Comparison of ENCODE assay signal across 8 mouse cellular contexts in genomic region chr3:84814157-84814761, GRCm38 (mm10). TPM values are rescaled to one million over a fixed set of nuclear protein-coding genes. Genes with fewer than 3 reads are reported as not detected.
DNase-seq lines count a peak whose midpoint lies in the region; ATAC-seq lines count a peak whose summit lies in the region.

No protein-coding gene starts in this region.

- H3K9ac ChIP-seq in kidney, embryonic 15.5 days, result peak overlapping the region; percentile 76

- no peaks in the 10 kb centered on the region for H3K27me3 ChIP-seq in heart, embryonic 10.5 days (ENCODE audit: insufficient read depth, poor library complexity, severe bottlenecking)
- no peaks in the 10 kb centered on the region for H3K27me3 ChIP-seq in kidney, embryonic 15.5 days

- H3K4me3 ChIP-seq in heart, embryonic 10.5 days, result peak overlapping the region; percentile 97
- peak overlapping the region; percentile 70 for H3K4me3 ChIP-seq in kidney, embryonic 15.5 days (replicated peaks)

- H3K4me1 ChIP-seq in heart, embryonic 10.5 days, result peaks cover 24% of the 10 kb centered on the region
- peaks cover 25% of the 10 kb centered on the region for H3K4me1 ChIP-seq in kidney, embryonic 15.5 days

- H3K4me2 ChIP-seq in kidney, embryonic 15.5 days, result peak overlapping the region; percentile 98

- peaks cover 3% of the 10 kb centered on the region; the same call in 1 of the 2 replicates for H3K36me3 ChIP-seq in heart, embryonic 10.5 days
- H3K36me3 ChIP-seq in kidney, embryonic 15.5 days, result no peaks in the 10 kb centered on the region; the same call in 1 of the 2 replicates

- peak; percentile 100 for DNase-seq in B cell, adult 2 months
- DNase-seq in brain, adult 2 months (ENCODE audit: low read depth, low spot score), result peak; percentile 100
- DNase-seq in heart, embryonic 10.5 days (ENCODE audit: low spot score), result peak; percentile 99
- peak; percentile 99 for DNase-seq in liver
- DNase-seq in spleen, postnatal 4 days (ENCODE audit: low spot score in 2 of 2), result peak; percentile 99 to 100

- H3K9me3 ChIP-seq in heart, embryonic 10.5 days, result no peaks in the 10 kb centered on the region
- H3K9me3 ChIP-seq in kidney, embryonic 15.5 days (replicated peaks), result no peaks in the 10 kb centered on the region

- 0% methylated on average over 56 of the region's 60 CpGs for WGBS in heart, embryonic 10.5 days
- WGBS in kidney, embryonic 15.5 days, result under 1% methylated on average over 27 of the region's 60 CpGs

- peak; percentile 91 for ATAC-seq in erythroblast, adult 5-6 weeks (replicated peaks; ENCODE audit: low FRiP score, poor library complexity, severe bottlenecking)
- peak; percentile 98 for ATAC-seq in kidney, embryonic 15.5 days (replicated peaks; ENCODE audit: low FRiP score)
- ATAC-seq in monocyte, adult 5-6 weeks (replicated peaks; ENCODE audit: insufficient number of reproducible peaks, low FRiP score, low TSS enrichment, poor library complexity, severe bottlenecking), result peak; percentile 97

- H3K27ac ChIP-seq in heart, embryonic 10.5 days, result peak overlapping the region; percentile 94
- peak overlapping the region; percentile 96 for H3K27ac ChIP-seq in kidney, embryonic 15.5 days

RNA-seq across cellular contexts. Expression of gene Fbxw7, which starts 0.8 kb away (rescaled TPM):
- total RNA-seq in erythroblast, adult 5-6 weeks (2015; ENCODE audit: low replicate concordance), result 0.77 and 4.8 TPM in 2 replicates
- total RNA-seq in erythroblast, adult 5-6 weeks (2017; ENCODE audit: low replicate concordance), result 7.5 and 8.4 TPM in 2 replicates
- 6.3 and 7.9 TPM in 2 replicates for polyA plus RNA-seq in heart, embryonic 10.5 days (2016; fragmentation: Nextera tagmentation; extraction: Ambion mirVana)
- polyA plus RNA-seq in kidney, embryonic 15.5 days (2015; fragmentation: Nextera tagmentation; extraction: Ambion mirVana), result 9.0 and 9.3 TPM in 2 replicates
- total RNA-seq in monocyte, adult 5-6 weeks (2017), result 48.2 to 60.5 TPM (median 53.6 TPM) in 3 replicates

Comparison
In these comparisons a context has a peak if more than half of its experiments do, and no peak if none do; other contexts are left out.
1. Peak in every context shown above with its lines: DNase-seq, ATAC-seq, H3K4me3 ChIP-seq and H3K27ac ChIP-seq.